Mouse (Mus musculus): Measurements from ENCODE around the gene Pdzd2. TPM values are rescaled to one million over a fixed set of nuclear protein-coding genes. Genes with fewer than 3 reads are reported as not detected.

Gene Pdzd2
- total RNA-seq, 2 experiments from 2014 or later = 26.2 to 44.2 TPM

DNA sequence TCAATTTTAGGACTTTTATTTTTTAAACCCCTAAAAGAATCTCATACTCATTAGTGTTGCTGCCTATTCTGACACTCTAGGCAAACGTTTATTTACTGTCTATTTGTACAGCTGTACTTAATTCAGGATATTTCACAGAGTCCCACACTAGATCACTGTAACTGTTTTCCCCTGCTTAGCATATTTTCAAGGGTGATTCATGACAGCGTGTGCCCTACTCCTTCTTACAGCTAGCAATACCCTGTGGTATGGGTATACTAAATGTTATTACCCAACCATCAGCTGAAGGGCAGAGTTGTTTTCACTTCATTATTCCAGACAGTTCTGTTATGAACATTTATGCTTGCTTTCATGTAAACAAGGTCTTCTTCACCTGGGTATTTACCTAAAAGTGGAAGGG, 423.7 kb downstream of the Pdzd2 start:
- no peak for DNase-seq

DNA sequence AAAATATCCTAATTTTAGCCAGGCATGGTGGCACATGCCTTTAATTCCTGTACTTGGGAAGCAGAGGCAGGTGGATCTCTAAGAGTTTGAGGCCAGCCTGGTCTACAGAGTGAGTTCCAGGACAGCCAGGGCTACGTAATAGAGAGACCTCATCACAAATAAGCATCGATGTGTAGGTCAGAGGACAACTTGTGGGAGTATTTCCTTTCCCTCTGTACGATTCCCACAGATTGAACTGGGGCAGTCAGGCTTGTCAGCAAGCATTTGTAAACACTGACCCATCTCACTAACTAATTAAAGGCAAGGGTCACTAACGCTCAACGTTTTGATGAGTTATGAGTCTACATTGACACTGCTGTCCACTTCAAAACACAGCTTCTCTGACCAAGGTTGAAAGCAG, 425.1 kb downstream of the Pdzd2 start:
- no peak for DNase-seq

DNA sequence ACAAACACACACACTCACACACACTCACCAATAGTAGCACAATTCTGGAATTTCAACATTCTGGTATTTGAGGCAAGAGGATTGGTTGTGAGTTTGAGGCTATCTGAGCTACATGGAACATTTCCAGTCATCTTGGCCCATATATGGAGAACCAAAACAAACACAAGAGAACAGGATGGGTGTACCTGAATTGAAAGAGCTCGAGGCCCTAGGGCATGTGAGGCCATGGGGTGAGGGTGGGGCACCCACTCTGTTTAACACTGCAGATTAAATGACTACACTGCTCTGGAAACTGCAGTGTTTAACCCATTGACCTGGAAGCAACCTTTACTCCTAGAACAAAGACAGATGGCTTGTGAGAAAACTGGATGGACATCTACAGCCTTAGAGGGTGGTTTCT, 426.5 kb downstream of the Pdzd2 start:
- DNase-seq = no peak

DNA sequence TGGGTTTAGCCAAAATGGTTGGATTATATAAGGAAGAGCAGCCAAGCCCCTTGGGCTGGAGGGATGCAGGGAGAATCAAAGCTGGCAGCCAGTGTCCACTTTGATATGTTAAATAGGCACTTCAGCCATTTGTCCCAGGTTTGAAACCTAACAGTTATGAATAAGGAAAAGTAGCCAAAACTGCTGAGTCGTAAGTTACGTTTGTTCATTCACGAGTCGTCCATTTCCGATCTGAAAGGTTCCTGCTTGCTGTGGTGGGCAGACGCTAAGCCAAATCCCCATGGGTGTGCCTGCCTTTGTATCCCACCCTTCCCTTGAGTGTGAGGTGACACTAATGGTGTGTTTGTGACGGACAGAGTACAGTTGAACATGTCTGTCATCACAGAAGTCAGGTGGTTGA, 428.3 kb downstream of the Pdzd2 start:
- no peak for DNase-seq

DNA sequence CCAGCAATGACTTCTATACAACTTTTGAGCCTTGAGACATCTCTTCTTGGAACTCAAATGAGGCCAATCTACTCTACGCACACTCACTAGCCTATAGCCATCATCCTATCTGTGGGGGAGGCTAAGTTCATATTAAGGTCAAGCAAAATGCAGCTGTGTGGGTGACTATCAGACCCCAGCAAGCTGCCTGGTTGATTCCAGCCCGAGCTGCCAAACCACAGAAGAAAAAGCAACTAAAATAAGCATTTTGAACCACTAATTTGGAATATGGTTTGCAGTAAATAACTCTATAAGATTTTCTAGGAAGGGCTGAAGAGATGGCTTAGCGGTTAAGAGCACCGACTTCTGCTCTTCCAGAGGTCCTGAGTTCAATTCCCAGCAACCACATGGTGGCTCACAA, 429.0 kb downstream of the Pdzd2 start:
- no peak for DNase-seq

Small RNAs within 50 kb of the gene (microRNA-seq; reads per million reads assigned to microRNA genes)
- gene Gm24135 (not detected), gene Gm24302 (not detected)

Other genes with a start within 250 kb of the Pdzd2 start
- gene 6030458C11Rik, start 84.7 kb upstream of the Pdzd2 start, total RNA-seq (2021) = 10 to 100 TPM; 13.8 to 15.4 TPM
- 10 to 100 TPM; 26.0 to 36.2 TPM for gene Drosha, start 84.9 kb upstream of the Pdzd2 start, total RNA-seq (2021)